Mouse (Mus musculus): ENCODE results near the gene Tns1.

DNA sequence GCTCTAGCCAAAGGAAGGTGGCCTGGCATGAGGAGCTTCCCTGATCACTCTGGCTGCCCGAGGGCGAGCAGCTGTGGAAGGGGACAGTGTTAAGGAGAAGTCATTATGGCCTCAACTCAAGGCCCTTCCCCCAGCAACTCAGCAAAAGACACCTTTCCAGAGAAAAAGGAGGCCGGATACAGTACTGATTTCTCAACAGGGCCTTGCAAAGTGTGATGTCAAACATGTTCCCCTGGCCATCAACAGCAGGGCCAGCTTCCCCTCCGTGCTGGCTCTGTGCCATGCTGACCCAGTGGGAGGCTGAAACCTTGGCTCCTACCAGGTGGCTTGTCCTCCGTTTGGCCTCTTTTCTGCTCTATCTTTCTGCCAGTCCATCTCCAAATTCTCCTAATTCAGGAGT is 42.9 kb upstream of the Tns1 start:
- TF ChIP-seq CTCF (IDR thresholded peaks at IDR 0.05; ENCODE audit: low read depth, low read length) (no peak), POLR2A (IDR thresholded peaks at IDR 0.05; ENCODE audit: borderline replicate concordance, low read depth, low read length) (no peak)

Data from bone marrow macrophage, adult 2 months (primary cell).